Mouse (Mus musculus) small intestine, adult 2 months (tissue): ENCODE results near the gene 4930519P11Rik.

Source experiments
- CTCF ChIP-seq: fragments of 200-500 bp; IDR thresholded peaks from 2 replicates; pipeline ENCODE4 v1.5.1; 2012; ENCODE audit warnings: low read depth, mild to moderate bottlenecking, control low read depth, inconsistent platforms, low read length, moderate library complexity, mixed read lengths; ENCODE audit not compliant: insufficient replicate concordance, insufficient read length; ENCODE audit errors: extremely low read depth
- POLR2A ChIP-seq: fragments of 200-500 bp; IDR thresholded peaks from 2 replicates; pipeline ENCODE4 v1.6.1; 2012; ENCODE audit warnings: low read depth, mild to moderate bottlenecking, control low read depth, inconsistent platforms, low read length, moderate library complexity

- TF ChIP-seq CTCF = no peak
- TF ChIP-seq POLR2A = no peak
These were observed 43.4 kb downstream of the 4930519P11Rik start, which contains the start of gene E2f1 for GRCm38 (mm10) chr2:154569836-154570286.
